Mouse (Mus musculus) bone marrow, adult 2 months (tissue): Measurements from ENCODE around the gene Olfr628.
"Not testable (repeated sequence)": the region's sequence is repeated elsewhere in the genome, so short reads cannot be mapped to it uniquely, and the experiment has no call there.

Experiments
- CTCF ChIP-seq: fragments of 200-500 bp; IDR thresholded peaks from 2 replicates; pipeline ENCODE4 v1.5.1; 2011; ENCODE audit warnings: low read length, control low read depth; ENCODE audit not compliant: control insufficient read depth, insufficient read depth
- POLR2A ChIP-seq: fragments of 200-500 bp; IDR thresholded peaks from 2 replicates; pipeline ENCODE4 v1.6.1; 2011; ENCODE audit warnings: low read depth, mild to moderate bottlenecking, control low read depth, low read length, borderline replicate concordance; ENCODE audit not compliant: control insufficient read depth

DNA sequence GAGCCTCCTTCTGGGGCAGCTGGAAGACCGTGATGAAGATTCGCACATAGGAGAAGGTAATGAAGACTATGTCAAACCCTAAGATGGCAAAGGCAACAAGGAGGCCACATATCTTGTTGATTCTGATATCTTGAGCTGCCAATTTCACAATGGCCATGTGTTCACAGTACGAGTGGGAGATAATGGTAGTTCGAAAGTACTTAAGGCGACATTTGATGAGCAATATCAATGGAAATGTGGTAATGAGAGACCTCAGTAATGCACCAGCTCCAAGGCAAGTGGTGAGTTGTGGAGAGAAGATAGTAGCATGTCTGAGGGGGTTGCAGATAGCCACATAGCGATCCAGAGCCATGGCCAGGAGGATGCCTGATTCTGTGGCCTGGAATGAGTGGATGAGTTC is 37.5 kb downstream of the Olfr628 start:
- TF ChIP-seq POLR2A, CTCF: not testable (repeated sequence)
